Mouse (Mus musculus) stomach, embryonic 16.5 days (tissue): ENCODE data around the gene Osbpl8. TPM values are rescaled to one million over a fixed set of nuclear protein-coding genes. Genes with fewer than 3 reads are reported as not detected.

Experiments used
- ATAC-seq: fragments of 200-750 bp; cut with Nextera tagmentation; 2 replicates; pipeline ENCODE4 v1.8.0; 2017; ENCODE audit warnings: moderate number of reproducible peaks, moderate TSS enrichment; ENCODE audit not compliant: insufficient read depth, low FRiP score
- H3K27ac ChIP-seq: fragments of 300-500 bp; sonication (generic); 2 replicates; pipeline ENCODE4 v1.5.1; 2014; ENCODE audit warnings: low read length
- H3K27me3 ChIP-seq: fragments of 300-500 bp; sonication (generic); 2 replicates; pipeline ENCODE4 v1.6.1; 2014; ENCODE audit warnings: low read length, control low read depth, mixed read lengths; ENCODE audit not compliant: control insufficient read depth, insufficient read depth
- H3K36me3 ChIP-seq: fragments of 300-500 bp; sonication (generic); 2 replicates; pipeline ENCODE4 v1.6.1; 2014; ENCODE audit warnings: low read length; ENCODE audit not compliant: control insufficient read depth, insufficient read depth
- H3K4me1 ChIP-seq: fragments of 300-500 bp; sonication (generic); 2 replicates; pipeline ENCODE4 v1.6.1; 2014; ENCODE audit warnings: low read length, control low read depth, mixed read lengths; ENCODE audit not compliant: control insufficient read depth, insufficient read depth
- H3K4me2 ChIP-seq: fragments of 300-500 bp; sonication (generic); 2 replicates; pipeline ENCODE4 v1.6.1; 2014; ENCODE audit warnings: low read depth, low read length, mixed read lengths
- H3K4me3 ChIP-seq: fragments of 300-500 bp; sonication (generic); replicated peaks from 2 replicates; pipeline ENCODE4 v1.5.1; 2014; ENCODE audit warnings: mild to moderate bottlenecking, low read length
- H3K9ac ChIP-seq: fragments of 300-500 bp; sonication (generic); 2 replicates; pipeline ENCODE4 v1.6.1; 2014; ENCODE audit warnings: low read length
- H3K9me3 ChIP-seq: fragments of 300-500 bp; sonication (generic); replicated peaks from 2 replicates; pipeline ENCODE4 v1.6.1; 2016; ENCODE audit warnings: low read length, control low read depth; ENCODE audit not compliant: control insufficient read depth
- WGBS: fragments of 180-500 bp; shearing (Covaris S2); extraction: QIAGEN DNeasy Blood & Tissue Kit; methylation state at CpG from one replicate; pipeline ENCODE4 v1.1.7; 2014; 5-methylcytosine and 5-hydroxymethylcytosine counted together
- polyA plus RNA-seq: library from polyadenylated mRNA; unstranded; fragments of >200 nt; fragmentation: Nextera tagmentation; extraction: Ambion mirVana; gene quantifications from 2 replicates; pipeline ENCODE4 v1.2.1, GENCODE M21; 2015

Gene Osbpl8
- polyA plus RNA-seq, 1 experiment from 2014 or later = 6.7 TPM

DNA sequence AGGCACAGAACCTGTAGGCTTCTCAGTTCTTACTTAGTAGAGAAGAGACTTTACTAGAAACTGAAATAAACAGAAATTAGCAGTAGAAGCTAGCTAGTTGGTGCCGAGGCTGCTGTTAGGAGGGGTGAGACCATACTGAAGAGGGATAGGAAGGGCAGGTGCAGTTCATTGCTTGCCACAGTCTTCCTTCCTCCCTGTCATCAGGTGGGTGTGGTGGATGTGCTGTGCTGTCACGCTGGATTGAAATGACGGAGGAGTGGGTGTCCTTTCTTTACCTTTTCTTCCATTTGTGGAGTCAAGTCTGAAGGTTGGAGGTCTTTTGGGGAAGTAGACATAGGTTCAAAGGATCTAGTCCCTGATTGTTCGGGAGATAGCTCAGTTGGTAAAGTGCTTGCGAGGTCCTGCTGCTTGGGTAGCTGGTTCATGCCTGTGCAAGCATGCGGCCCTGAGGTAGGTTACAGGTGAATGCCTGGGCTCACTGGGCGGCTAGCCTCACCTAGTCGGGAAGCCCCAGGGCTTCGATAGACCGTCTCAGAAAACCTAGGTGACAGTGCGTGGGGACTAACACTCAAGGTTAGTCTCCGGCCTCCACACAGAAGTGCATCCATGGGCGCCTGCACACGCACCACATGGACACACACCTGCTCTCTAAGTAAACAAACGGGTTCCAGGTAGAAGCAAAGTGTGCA is 6.8 kb downstream of the Osbpl8 start:
- Histone ChIP-seq H3K27ac (no peak overlapping the region), H3K4me2 (no peak overlapping the region), H3K9me3 (no peaks in the 10 kb centered on the region), H3K4me1 (0 out of 2 replicates have a peak, but pooled peaks cover 7% of the 10 kb centered on the region), H3K4me3 (no peak overlapping the region), H3K9ac (no peak overlapping the region), H3K36me3 (no peaks in the 10 kb centered on the region), H3K27me3 (no peaks in the 10 kb centered on the region)
- no peak for ATAC-seq
- 90% methylated on average over 15 of the region's 15 CpGs for WGBS

DNA sequence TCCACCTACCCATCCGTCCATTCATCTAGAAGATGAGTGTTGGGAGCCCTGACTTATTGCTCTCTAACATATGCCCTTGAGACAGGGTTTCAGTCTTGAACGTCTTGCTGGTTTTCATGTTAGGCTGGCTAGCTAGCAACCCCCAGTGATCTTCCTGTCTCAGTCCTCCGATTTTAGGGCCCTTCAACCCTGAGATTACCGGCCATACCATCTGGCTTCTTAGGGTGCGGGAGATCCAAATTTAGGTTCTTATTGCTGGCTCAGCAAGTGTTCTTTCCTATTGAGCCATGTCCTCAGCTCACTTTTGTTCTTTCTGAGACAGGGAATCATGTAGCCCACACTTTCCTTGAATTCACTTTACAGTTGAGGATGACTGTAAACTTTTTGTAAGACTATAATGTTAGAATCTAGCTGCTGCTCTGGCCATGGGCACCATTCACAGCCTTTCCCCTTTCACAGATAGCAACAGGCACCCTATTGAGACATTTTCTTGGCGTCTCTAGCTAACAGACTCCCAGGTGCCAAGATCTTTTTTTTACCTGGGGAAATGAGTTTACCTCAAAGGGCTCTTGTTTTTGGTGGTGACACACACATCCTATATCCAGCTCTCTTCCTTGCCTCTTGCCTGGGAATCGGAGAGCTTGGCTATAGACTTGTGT is 9.2 kb downstream of the Osbpl8 start:
- no peak overlapping the region for H3K4me2 ChIP-seq
- H3K27me3 ChIP-seq = no peaks in the 10 kb centered on the region
- no peak overlapping the region for H3K9ac ChIP-seq
- 84% methylated on average over 7 of the region's 7 CpGs for WGBS
- no peak overlapping the region for H3K4me3 ChIP-seq
- no peaks in the 10 kb centered on the region for H3K9me3 ChIP-seq
- H3K27ac ChIP-seq = no peak overlapping the region
- 0 out of 2 replicates have a peak, but pooled peaks cover 3% of the 10 kb centered on the region for H3K4me1 ChIP-seq
- ATAC-seq = no peak
- no peaks in the 10 kb centered on the region for H3K36me3 ChIP-seq

- no peak for ATAC-seq
- Histone ChIP-seq H3K36me3 (no peaks in the 10 kb centered on the region), H3K4me1 (no peaks in the 10 kb centered on the region), H3K4me2 (no peak overlapping the region), H3K27ac (no peak overlapping the region), H3K4me3 (no peak overlapping the region), H3K9ac (no peak overlapping the region), H3K9me3 (no peaks in the 10 kb centered on the region), H3K27me3 (no peaks in the 10 kb centered on the region)
- WGBS = 73% methylated on average over 8 of the region's 8 CpGs
Measured at GRCm38 (mm10) chr10:111177336-111177735, 12.8 kb downstream of the Osbpl8 start.

GRCm38 (mm10) chr10:111178024-111178423 is 13.5 kb downstream of the Osbpl8 start:
- 88% methylated on average over 7 of the region's 7 CpGs for WGBS
- Histone ChIP-seq H3K27me3 (no peaks in the 10 kb centered on the region), H3K9me3 (no peaks in the 10 kb centered on the region), H3K36me3 (no peaks in the 10 kb centered on the region), H3K4me3 (no peak overlapping the region), H3K4me1 (no peaks in the 10 kb centered on the region), H3K9ac (no peak overlapping the region), H3K27ac (no peak overlapping the region), H3K4me2 (no peak overlapping the region)
- no peak for ATAC-seq

GRCm38 (mm10) chr10:111180633-111181032 is 16.1 kb downstream of the Osbpl8 start:
- ATAC-seq = peak; percentile 13; the same call in 1 of the 2 replicates
- Histone ChIP-seq H3K36me3 (no peaks in the 10 kb centered on the region), H3K9ac (no peak overlapping the region), H3K27me3 (no peaks in the 10 kb centered on the region), H3K9me3 (no peaks in the 10 kb centered on the region), H3K4me3 (no peak overlapping the region), H3K27ac (no peak overlapping the region), H3K4me2 (no peak overlapping the region), H3K4me1 (peaks cover 6% of the 10 kb centered on the region; the same call in 1 of the 2 replicates)
- 39% methylated on average over 3 of the region's 3 CpGs for WGBS

- H3K4me1 ChIP-seq = peaks cover 6% of the 10 kb centered on the region; the same call in 1 of the 2 replicates
- no peaks in the 10 kb centered on the region for H3K9me3 ChIP-seq
- ATAC-seq = no peak
- 74% methylated on average over 7 of the region's 7 CpGs for WGBS
- H3K27ac ChIP-seq = no peak overlapping the region
- no peak overlapping the region for H3K4me2 ChIP-seq
- H3K4me3 ChIP-seq = no peak overlapping the region
- H3K27me3 ChIP-seq = no peaks in the 10 kb centered on the region
- H3K36me3 ChIP-seq = no peaks in the 10 kb centered on the region
- no peak overlapping the region for H3K9ac ChIP-seq
Measured at GRCm38 (mm10) chr10:111183634-111184270, 19.2 kb downstream of the Osbpl8 start.

DNA sequence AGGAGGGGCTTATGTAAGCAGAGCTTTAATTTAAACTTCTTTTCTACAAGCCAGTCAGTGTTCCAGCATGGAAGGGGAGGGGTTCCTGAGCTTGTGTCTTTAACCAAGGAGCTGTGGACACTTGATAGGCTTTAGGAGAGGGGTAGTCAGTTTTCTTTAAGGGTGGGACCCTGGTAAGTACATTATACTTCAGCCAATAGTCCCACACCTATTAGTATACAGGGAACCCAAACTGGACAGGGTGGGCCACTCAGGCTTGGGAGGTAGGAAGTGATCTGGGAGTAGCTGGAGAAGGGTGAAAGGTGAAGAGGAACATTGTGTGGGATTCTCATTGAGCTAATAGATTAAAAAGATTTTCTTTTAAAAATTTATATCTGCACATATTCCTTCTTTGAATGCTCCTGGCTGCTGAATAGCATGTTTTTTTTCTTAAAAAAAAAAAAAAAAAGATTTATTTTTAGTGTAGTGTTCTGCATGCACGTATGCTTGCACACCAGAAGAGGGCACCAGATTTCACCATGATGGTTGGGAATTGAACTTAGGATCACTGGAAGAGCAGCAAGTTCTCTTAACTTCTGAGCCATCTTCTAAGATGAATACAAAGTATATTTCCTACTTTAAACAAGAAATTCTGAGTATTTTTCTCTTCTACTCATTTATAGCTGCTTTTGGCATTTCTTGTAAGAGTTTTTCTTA is 21.2 kb downstream of the Osbpl8 start:
- Histone ChIP-seq H3K4me1 (peaks cover 6% of the 10 kb centered on the region; the same call in 1 of the 2 replicates), H3K27ac (no peak overlapping the region), H3K36me3 (no peaks in the 10 kb centered on the region), H3K9me3 (no peaks in the 10 kb centered on the region), H3K9ac (no peak overlapping the region), H3K4me2 (no peak overlapping the region), H3K27me3 (no peaks in the 10 kb centered on the region), H3K4me3 (no peak overlapping the region)
- ATAC-seq = peak; percentile 64; the same call in 1 of the 2 replicates
- WGBS = 81% methylated on average over 1 of the region's 1 CpGs

DNA sequence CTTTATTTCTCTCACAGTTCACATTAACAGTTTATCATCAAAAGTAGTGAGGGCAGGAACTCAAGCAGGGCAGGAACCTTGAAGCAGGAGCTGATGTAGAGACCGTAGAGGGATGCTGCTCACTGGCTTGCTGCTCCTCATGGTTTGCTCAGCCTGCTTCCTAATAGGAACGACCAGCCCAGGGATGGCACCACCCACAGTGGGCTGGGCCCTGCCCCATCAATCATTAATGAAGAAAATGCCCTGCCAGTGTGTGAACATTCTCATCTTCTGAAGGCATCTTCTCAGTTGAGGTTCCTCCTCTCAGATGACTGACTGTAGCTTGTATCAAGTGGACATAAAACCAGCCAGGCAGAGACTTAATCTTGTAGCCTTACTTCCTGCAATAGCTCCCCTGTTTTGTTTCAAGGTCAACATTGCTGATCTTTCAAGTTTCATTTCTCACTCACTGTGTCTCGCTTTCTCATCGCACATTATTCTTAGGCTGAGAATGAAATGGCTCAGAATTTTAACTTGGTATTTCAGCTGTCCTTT is 24.5 kb downstream of the Osbpl8 start:
- no peak for ATAC-seq

More for the DNA sequence above, 24.5 kb downstream of the Osbpl8 start:
- no peak overlapping the region for H3K9ac ChIP-seq
- 62% methylated on average over 4 of the region's 4 CpGs for WGBS
- no peak overlapping the region for H3K4me2 ChIP-seq
- no peak overlapping the region for H3K27ac ChIP-seq
- H3K27me3 ChIP-seq = no peaks in the 10 kb centered on the region
- no peak overlapping the region for H3K4me3 ChIP-seq
- no peaks in the 10 kb centered on the region for H3K9me3 ChIP-seq
- no peaks in the 10 kb centered on the region for H3K36me3 ChIP-seq
- 0 out of 2 replicates have a peak, but pooled peaks cover under 1% of the 10 kb centered on the region for H3K4me1 ChIP-seq
